Mouse (Mus musculus) ES-CJ7 (cell line): ENCODE measurements at regions not wholly inside any gene's neighbourhood (a gene's known extent, or its start where the extent isn't known, plus 50 kb on each side); places are given as distances from the start of the nearest gene placed in this dataset.
"Not testable (repeated sequence)": the region's sequence is repeated elsewhere in the genome, so short reads cannot be mapped to it uniquely, and the experiment has no call there.

Experiments used
- DNase-seq: peaks from one replicate; pipeline ENCODE4 v3.0.0; 2011; ENCODE audit warnings: low read depth, low spot score

GRCm38 (mm10) chr1:149463930-149464329 is 497.2 kb downstream of the Pla2g4a start:
- DNase-seq: no peak

DNA sequence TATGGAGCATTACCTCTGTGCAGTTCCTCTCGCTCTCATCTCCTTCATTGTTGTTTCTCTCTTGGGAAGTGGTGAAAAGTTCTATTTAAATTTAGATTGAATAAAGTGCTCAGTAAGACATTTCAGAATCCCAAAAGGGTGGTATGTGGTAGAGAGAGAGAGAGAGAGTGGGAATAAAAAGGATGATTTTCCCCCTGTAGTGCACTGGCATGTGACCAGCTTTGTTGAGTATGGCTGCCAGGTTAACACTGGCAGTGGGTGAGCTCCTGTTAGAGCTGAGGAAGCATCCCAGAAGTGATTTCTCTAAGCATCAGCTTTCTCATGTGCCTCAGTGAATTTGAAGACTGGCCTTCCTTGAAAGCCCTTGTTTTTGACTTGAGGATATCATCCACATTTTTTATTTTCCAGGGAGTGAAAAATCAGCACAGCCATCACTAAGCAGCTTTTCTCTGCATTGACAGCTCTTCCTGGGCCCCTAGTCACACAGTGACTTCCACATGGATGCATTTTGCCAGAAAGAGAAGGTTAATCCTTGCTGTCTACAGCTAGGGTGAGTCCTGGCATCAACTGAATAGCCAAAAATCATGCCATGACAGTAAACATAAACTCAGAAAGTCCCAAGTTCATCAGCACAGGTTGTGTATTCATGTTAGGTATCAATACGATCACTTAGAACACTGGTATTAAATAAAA is 511.1 kb downstream of the Pla2g4a start:
- DNase-seq: no peak

DNA sequence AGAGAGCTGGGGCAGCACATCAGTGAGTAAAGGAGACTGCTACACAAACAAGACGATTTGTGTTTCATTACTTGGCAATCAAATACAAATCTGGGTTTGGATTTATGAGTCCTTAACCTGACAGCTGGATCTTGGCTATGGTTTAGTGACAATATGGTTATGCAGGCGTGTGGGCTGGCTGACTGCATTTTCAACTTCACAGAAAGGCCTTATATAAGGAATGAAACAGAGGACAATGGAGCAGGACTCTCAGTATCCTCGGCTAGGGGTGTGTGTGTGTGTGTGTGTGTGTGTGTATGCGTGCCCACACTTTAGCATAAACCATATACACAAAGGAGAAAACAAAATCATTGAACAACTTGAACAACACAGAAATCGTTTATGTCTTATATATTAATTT is 512.6 kb downstream of the Pla2g4a start:
- no peak for DNase-seq

GRCm38 (mm10) chr1:149411009-149411408 is 550.1 kb downstream of the Pla2g4a start:
- DNase-seq: no peak

DNA sequence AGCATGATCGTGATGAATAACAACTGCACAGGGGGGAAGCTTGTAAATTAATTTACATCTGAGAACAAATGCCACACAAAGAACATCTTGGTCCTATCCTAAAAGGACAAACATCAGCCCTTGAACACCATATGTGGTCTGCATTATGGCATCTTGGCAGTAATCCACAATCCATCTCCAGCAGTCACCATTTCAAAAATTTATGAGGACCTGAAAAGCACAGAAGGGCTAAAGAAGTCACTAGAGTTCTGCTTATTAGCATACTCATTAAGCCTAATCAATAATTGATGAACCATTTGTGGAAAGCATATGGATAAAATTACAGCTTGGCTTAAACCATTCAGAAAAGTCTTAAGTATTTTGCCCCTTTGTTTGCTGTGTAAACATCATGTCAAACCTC is 555.7 kb downstream of the Pla2g4a start:
- DNase-seq: no peak

DNA sequence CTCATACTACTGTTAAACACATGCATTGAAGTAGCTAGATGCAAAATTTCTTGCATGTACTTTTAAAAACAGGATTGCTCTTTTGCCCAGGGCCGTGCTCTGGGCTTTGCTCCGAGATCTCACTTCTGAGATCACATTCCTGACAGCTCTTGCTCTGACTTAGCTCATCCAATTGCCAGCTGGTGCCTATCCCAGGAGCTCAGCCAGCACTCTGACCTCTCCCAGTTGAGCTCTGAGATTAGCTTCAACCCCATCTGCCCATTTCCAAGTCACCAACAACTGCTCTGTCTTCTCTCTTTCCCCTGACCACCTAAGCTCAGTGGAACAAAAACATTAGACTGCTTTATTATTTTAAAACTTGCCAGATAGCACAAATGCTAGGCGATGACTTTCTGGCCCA is 572.4 kb downstream of the Pla2g4a start:
- DNase-seq: no peak

- no peak for DNase-seq
Observed at GRCm38 (mm10) chr1:149351338-149351907, 609.7 kb downstream of the Pla2g4a start.

DNA sequence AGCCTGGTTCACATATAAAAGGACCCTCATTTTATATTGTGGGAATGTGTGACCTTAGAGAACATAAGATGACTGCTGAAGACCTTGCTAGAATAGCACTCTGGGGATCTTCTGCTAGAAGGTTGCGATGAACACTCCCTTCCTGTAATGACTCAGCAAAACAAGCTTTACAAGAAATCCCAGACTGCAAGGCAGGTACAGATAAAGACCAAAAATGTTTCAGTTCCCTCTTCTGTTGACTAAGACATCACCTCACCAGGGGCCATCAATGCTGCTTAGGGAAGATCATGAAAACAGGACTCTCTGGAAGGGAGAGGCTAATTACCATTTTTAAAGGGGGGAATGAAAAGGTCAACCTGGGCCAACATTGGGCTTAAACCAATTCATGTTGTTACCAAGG is 613.7 kb downstream of the Pla2g4a start:
- peak; percentile 15 for DNase-seq

- no peak for DNase-seq
Observed at GRCm38 (mm10) chr1:149338158-149338557, 622.9 kb downstream of the Pla2g4a start.

DNA sequence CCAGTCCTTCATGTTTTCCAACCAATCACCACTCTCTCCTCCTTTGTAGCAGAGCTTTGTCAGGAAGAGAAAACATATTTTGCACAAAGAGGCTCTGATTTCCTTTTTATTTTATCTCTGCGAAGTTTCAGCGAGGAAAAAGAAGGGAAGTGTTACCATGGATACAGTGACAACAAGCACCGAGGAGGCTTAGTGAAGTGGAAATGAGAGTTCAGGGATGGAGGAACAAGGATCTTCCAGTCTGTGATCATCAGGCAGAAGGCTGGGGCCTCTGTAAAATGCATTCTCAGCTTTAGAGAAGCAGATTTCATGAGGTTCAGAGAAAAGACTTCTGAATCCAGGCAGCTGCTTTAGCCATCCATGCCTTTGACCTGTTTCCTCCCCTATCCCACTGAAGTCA is 628.9 kb downstream of the Pla2g4a start:
- no peak for DNase-seq

GRCm38 (mm10) chr1:149327171-149327570 is 633.9 kb downstream of the Pla2g4a start:
- no peak for DNase-seq

DNA sequence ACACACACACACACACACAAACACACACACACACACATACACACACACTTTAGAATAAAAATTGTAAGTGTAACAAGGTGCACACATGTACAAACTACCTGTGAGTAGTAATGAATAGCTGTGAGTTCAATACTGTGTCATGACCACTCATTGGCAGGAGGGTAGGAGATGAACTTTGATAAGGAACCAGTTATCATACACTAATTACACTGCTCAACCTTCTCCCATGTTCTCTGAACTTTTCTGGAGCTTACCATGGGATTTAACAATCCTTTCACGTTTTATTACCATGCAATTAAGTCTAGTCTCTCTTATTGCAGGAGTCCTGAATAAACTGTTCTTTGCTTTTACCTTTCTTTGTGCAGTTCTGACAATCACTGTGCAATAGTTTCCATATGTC is 638.0 kb downstream of the Pla2g4a start:
- DNase-seq: no peak

DNA sequence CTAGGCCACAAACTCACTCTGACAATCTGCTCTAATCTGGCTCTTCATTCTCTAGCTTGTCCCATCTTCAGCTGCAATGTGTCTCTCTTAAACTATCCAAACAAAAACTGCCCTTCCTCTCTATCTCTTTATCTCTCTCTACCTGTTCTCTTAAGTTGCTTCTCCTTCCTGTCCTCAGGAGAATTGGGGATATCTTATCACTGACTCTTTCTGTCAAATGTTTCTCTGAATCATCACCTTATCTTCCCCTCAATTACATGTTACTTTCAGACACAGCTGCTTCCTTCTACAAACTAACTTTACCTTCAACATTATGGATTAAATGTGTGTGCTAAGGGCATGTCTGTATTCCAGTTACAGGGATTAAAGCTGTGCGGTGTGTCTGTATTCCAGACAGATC is 671.4 kb downstream of the Pla2g4a start:
- DNase-seq: no peak

DNA sequence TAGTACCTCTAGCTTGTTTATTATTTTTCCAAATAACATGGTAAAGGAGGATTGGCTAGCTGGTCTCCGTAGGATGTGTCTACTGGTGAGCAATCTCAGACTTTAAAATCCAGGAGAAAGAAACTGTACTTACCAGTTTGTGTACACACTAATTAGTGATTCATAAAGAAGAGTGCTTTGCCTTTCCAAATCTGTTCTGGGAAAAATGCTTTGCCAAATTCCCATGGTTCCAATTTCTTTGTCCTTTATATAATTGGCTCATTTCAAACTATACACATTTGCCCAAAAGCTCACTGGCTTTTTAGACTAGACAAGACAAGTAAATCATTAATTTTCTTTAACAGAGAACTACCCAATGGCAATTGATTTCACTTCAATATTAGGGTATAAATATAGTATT is 686.2 kb downstream of the Pla2g4a start:
- DNase-seq: no peak

- no peak for DNase-seq
Observed at GRCm38 (mm10) chr1:149256866-149257265, 704.2 kb downstream of the Pla2g4a start.

DNA sequence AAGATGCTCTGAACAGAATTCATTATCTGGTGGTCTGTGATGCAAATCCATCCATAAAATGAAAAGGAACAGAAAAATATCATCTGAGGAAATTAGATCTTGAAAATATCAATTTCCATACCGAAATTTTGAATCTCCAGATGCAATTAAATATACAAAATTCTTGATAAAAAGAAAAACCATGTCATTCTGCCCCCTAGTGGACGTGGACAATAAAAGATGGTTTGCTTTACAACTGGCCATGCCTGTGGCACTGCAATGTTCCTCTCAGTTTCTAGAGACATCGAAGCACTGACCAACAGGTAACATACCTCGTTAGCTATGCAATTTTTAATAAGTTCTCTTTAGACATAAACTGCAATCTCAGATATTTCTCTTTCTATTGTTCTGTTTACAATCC is 706.9 kb downstream of the Pla2g4a start:
- DNase-seq: peak; percentile 25

DNA sequence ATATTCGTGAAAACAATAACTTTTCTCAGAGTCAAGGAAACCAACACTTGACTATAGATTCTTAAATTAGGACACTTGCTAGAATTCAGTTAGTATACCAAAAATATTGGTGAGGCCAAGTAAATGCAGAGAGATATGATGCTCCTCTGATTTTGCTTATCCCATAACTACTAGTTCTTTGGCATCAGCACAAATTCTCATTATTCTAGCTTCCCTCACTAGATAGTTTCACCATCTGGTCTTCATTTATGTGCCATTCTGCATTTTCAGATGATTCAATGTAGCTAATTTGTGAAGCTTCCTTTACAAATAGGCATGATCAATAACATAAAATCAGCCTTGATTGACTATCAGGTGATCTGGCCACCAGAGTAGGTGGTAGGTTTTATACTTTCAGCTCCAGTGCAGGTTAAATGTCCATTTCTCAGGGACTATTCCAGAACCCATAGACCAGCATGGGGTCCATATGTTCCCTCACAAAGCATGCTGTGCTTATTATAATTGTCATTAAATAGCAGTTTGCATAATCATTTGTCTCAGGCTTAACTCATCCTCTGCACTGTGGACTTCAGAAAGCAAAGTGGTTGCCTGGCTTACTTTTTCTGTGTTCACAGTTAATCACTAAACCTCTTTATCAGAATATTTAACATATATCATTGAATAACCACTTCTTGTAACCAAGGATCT is 722.6 kb downstream of the Pla2g4a start:
- no peak for DNase-seq

DNA sequence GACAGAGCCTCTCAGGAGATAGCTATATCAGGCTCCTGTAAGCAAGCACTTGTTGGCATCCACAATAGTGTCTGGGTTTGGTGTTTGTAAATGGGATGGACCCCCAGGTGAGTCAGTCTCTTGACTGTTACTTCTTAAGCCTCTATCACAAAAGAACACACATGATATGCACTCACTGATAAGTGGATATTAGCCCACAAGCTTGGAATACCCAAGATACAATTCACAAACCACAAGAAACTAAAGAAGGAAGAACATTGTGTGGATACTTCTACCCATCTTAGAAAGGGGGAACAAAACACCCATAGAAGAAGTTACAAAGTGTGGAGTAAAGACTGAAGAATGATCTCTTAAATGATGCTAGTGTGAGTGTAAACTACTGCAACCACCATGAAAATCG is 733.9 kb downstream of the Pla2g4a start:
- DNase-seq: not testable (repeated sequence)

GRCm38 (mm10) chr1:149226400-149226799 is 734.7 kb downstream of the Pla2g4a start:
- no peak for DNase-seq

DNA sequence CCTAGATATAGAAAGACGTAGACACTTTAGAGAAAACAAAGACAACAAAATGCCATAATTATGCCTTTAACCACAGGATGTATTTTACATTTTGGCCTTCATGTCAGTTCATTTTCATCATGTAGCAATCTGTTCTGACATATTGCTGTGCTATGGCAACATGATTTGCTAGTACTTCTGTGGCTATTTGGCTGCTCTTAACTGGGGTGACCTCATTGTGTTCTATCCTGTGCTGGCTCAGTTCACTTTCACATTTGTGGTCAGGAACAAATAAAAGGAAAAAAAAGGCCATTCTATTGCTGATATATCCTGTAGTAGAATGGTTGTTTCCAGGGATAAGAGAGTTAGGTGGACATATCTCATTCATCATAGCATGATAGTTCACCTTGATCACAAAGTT is 758.5 kb downstream of the Pla2g4a start:
- DNase-seq: no peak

DNA sequence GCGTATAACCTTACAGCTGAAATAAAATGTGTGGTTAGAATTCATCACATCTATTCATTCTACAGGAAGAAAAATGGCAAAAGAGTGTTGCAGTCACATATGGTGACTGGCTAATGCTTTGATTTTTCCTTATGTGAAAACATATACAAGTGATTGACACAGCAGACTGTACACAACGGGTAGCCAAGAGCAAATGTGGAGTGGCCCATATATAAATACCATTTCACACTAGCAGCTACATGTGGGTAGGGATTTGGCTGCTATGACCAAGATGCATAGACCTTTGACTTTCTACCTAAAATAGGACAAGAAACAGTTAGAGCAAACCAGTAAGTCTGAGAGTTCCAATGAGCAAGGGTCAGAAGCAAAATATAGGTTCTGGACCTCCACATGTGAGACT is 761.8 kb downstream of the Pla2g4a start:
- DNase-seq: no peak

- no peak for DNase-seq
Observed at GRCm38 (mm10) chr1:149198854-149199253, 762.2 kb downstream of the Pla2g4a start.
